15 mouse cellular contexts compared by ENCODE assay signal in genomic region chr17:8408002-8408401, GRCm38 (mm10). TPM values are rescaled to one million over a fixed set of nuclear protein-coding genes. Genes with fewer than 3 reads are reported as not detected.
"Had no signal": no experiment of that assay in that cellular context is flagged by ENCODE, and none has a peak within 500 bp of the region (broad histone marks: within the 10 kb centered on the region; RNA-seq: fewer than 3 reads in every experiment).

No protein-coding gene starts in this region.

RNA-seq across cellular contexts. Expression of gene T, which starts 26.2 kb away (rescaled TPM):
- total RNA-seq: common myeloid progenitor, adult 5-6 weeks; gastrocnemius, adult 18-20 months; gastrocnemius, adult 2 months; gastrocnemius, adult 8-10 months; gastrocnemius, postnatal 10 days; gastrocnemius, postnatal 14 days; gastrocnemius, postnatal 25 days; gastrocnemius, postnatal 36 days; granulocyte monocyte progenitor cell, adult 5-6 weeks; heart, adult 18-20 months; heart, adult 2 months; heart, adult 8-10 months had no signal
- polyA plus RNA-seq: erythroblast, embryonic 14.5 days; gonadal fat pad, adult 2 months; heart, adult 2 months had no signal

RNA-seq across cellular contexts. Expression of gene T2, which starts 52.2 kb away (rescaled TPM):
- total RNA-seq: common myeloid progenitor, adult 5-6 weeks; gastrocnemius, adult 18-20 months; gastrocnemius, adult 2 months; gastrocnemius, adult 8-10 months; gastrocnemius, postnatal 10 days; gastrocnemius, postnatal 14 days; gastrocnemius, postnatal 25 days; gastrocnemius, postnatal 36 days; gastrocnemius, postnatal 4 days; granulocyte monocyte progenitor cell, adult 5-6 weeks had no signal
- polyA plus RNA-seq: erythroblast, embryonic 14.5 days had no signal
